Mouse (Mus musculus) B cell, adult (primary cell): ENCODE results near the gene Tpo. TPM values are rescaled to one million over a fixed set of nuclear protein-coding genes. Genes with fewer than 3 reads are reported as not detected.

Source experiments
- total RNA-seq: library from RNA; stranded (reverse); gene quantifications from 4 replicates; pipeline ENCODE4 v1.2.4, GENCODE M21; 2023; ENCODE audit not compliant: inconsistent age

Tpo gene
- total RNA-seq: not detected in 4 replicates

DNA sequence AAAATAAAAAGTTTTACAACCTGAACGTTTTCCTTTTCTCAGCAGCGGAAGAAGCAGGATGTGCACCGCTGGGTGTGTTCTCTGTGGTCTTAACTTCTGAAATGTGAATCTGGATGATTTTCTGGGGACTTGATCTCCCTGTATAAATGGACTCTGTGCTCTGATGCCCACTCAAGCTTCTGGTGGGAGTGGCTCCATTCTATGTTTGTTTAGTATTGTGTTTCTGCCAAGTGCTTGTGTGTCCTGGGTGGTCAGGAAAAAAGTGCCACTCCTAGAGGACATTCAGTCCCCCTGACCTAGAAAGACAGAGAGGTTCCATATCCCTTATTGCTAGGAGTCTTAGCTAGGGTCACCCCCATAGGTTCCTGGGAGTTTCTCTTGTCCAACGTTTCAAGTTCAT, at the start of gene Tpo:
Gene Tpo (minus strand): TSS at position 101 of the 400 bp plus-strand sequence.

Other genes with a start within 250 kb of the Tpo start
- not detected in 4 replicates for gene Pxdn, start 195.0 kb downstream of the Tpo start, total RNA-seq
- gene Sntg2, start 240.8 kb upstream of the Tpo start, total RNA-seq: not detected in 4 replicates